Mouse (Mus musculus): ENCODE measurements around the gene Ttc13.

- TF ChIP-seq POLR2A (IDR thresholded peaks at IDR 0.05; ENCODE audit: borderline replicate concordance, insufficient read depth, low read length) = no peak
- TF ChIP-seq CTCF (IDR thresholded peaks at IDR 0.05; ENCODE audit: borderline replicate concordance, insufficient read depth, low read depth, low read length) = no peak
These were observed 8.6 kb downstream of the Ttc13 start for GRCm38 (mm10) chr8:124713207-124713606.
